Mouse (Mus musculus) embryonic fibroblast, embryonic 13.5 days (primary cell): ENCODE measurements at regions not wholly inside any gene's neighbourhood (a gene's known extent, or its start where the extent isn't known, plus 50 kb on each side); places are given as distances from the start of the nearest gene placed in this dataset.

Experiments used
- CTCF ChIP-seq: IDR thresholded peaks from 2 replicates; pipeline ENCODE4 v1.5.1; 2011; ENCODE audit warnings: mild to moderate bottlenecking, control low read depth, low read length, moderate library complexity, borderline replicate concordance; ENCODE audit not compliant: insufficient read depth
- POLR2A ChIP-seq: IDR thresholded peaks from 2 replicates; pipeline ENCODE4 v1.6.1; 2011; ENCODE audit warnings: low read depth, mild to moderate bottlenecking, control low read depth, low read length, moderate library complexity

DNA sequence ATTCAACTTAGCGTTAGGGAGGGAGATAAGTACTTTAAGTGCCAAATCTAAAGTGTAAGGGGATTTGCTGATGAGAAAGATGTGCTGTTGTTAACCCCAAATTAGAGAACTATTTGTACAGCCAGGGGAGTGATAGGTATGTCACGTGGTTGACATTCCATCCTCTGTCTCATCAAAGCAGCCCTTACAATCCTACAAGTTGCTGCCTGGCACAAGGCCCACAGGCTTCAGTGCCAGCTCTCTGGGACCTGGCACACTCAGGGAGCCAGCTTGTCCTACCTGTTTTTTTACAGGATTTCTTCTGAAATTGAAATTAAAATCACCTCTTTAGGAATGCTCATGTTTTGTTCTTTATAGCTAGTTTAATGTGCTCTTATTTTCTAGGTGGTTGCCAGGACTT, 68.6 kb upstream of the Egln3 start:
- TF ChIP-seq POLR2A (no peak), CTCF (no peak)
